Mouse (Mus musculus): Measurements from ENCODE around the gene Opcml.

- TF ChIP-seq POLR2A (IDR thresholded peaks at IDR 0.05; ENCODE audit: low read depth, low read length) = no peak
- no peak for TF ChIP-seq CTCF (IDR thresholded peaks at IDR 0.05; ENCODE audit: extremely low read depth, insufficient read depth, insufficient read length, insufficient replicate concordance)
These were observed at the start of gene Opcml for GRCm38 (mm10) chr9:27790725-27791638.

Measured in spleen, adult 2 months (tissue).